Mouse (Mus musculus) brain, embryonic 14.5 days (tissue): ENCODE results near the gene Timp3.

Experiments
- CTCF ChIP-seq: fragments of 200-500 bp; IDR thresholded peaks from 2 replicates; pipeline ENCODE4 v1.5.1; 2012; ENCODE audit warnings: inconsistent platforms, mild to moderate bottlenecking, moderate library complexity, borderline replicate concordance; ENCODE audit not compliant: insufficient read depth, insufficient read length; ENCODE audit errors: extremely low read depth
- POLR2A ChIP-seq: fragments of 200-500 bp; IDR thresholded peaks from 2 replicates; pipeline ENCODE4 v1.6.1; 2012; ENCODE audit warnings: mild to moderate bottlenecking, inconsistent platforms, borderline replicate concordance; ENCODE audit not compliant: poor library complexity, insufficient read depth, insufficient read length, severe bottlenecking; ENCODE audit errors: extremely low read depth

DNA sequence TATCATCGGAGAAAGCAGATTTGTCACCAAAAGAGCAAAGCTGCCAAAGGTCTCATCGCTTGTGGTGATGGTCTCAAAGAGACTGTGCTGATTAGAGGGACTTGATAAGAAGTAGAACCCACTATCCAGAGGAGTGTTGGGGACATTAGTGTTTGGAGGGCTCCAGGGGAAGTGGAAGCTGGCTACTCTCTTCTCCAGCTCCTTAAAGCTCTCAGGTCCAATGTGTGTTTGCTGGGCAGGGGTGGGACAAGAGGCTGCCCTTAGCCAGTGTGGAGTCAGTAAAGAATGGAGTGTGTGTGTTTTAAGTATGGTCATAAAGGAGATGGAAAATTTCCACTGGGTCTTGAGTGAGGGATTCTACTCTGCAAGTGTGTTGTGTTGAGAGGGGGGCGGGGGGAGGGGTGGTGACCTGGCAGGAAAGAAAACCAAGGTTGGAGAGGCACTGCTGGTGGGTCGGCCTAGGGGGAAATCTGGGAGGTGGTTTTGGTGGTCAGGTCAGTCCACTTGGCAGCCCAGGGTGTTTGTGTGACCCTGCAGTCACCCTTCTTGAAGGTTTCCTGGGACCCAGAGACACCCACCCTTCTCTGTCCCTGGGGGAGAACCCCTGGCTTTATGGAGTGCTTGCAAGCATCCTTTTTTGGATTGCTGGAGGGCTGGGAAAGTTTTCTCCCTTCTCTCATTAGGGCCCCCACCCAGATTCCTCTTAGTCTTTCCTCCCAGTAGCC lies 1.6 kb downstream of the Timp3 start:
- TF ChIP-seq CTCF (no peak), POLR2A (no peak)
